Mouse (Mus musculus): ENCODE measurements around the gene Hivep2.

DNA sequence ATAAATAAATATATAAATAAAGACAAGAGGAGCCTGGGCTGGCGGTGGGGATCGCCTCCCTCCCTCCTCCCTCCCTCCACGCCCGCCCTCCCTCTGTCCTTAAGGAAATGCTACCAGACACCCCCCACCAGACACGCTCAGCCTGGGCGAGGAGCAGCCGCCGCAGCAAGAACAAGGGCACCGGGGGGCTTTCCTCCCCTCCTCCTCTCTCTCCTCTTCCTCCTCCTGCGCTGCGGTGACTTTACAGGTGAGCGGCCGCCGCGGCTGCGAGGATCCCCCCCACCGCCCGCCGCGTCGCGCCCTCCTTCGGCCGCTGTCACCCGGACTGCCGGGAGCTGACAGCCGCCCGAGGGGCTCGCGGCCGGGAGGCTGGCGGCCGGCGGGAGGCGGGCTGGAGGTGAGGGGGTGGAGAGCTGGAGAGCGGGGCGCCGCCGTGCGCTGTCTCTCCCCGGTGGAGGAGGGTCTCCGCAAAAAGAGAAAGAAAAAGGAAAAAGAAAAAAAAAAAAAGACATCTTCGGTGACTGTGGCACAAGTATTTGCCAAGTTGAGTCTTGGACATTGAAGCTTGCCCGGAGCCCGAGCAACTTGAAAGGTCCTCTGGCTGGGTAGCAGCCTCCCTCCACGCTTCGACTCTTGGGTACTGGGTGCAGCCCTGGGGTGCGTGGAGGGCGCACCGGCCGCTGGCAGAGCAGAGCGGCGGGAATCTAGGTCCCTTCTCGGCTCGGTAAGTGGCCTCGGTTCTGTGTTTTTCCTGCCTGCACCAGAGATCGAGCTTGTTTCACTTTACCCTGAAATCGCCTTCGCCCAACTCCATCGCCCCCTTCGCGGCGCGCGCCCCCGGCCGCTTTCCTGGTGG is at the start of gene Hivep2:
- TF ChIP-seq CHD2 (IDR thresholded peaks at IDR 0.05; ENCODE audit: low read depth, low read length) (no peak), ZC3H11A (IDR thresholded peaks at IDR 0.05; ENCODE audit: borderline replicate concordance, low read depth, low read length) (no peak), HCFC1 (IDR thresholded peaks at IDR 0.05; ENCODE audit: borderline replicate concordance, insufficient read depth, low read length) (no peak)

All from ES-E14 (cell line).